8 mouse cellular contexts compared by ENCODE assay signal in genomic region chr6:52064176-52065015, GRCm38 (mm10). TPM values are rescaled to one million over a fixed set of nuclear protein-coding genes. Genes with fewer than 3 reads are reported as not detected.
A peak's percentile ranks its signal among the peaks of the same experiment; 100 is the strongest.
DNase-seq lines count a peak whose midpoint lies in the region; ATAC-seq and TF ChIP-seq lines count a peak whose summit lies in the region.

No protein-coding gene starts in this region.

- ATAC-seq in CD4-positive, CD25-positive, alpha-beta regulatory T cell, adult 4 months, result no peak

- no peak overlapping the region for H3ac ChIP-seq in myocyte (ENCODE audit: control insufficient read depth, insufficient read length)

- no peaks in the 10 kb centered on the region; the same call in 1 of the 2 replicates for H3K4me1 ChIP-seq in liver, adult 2 months (ENCODE audit: control insufficient read depth, insufficient read depth, low read length)

- H3K4me2 ChIP-seq in myocyte (ENCODE audit: low read depth), result peak overlapping the region; percentile 36

- peak; percentile 91 for DNase-seq in liver, adult 2 months (ENCODE audit: extremely low read depth, low read depth, low spot score)
- DNase-seq in liver, result no peak
- peak; percentile 12 to 30 for DNase-seq in cerebellum, postnatal 14 days
- peak; percentile 15 to 45 for DNase-seq in heart, postnatal 14 days
- DNase-seq in left cerebral cortex, adult 2 months (ENCODE audit: extremely low spot score in 1 of 2, low spot score in 2 of 2), result peak; percentile 11 to 14
- no peak for DNase-seq in thymus, postnatal 36 days

- TF ChIP-seq CTCF in liver, adult 2 months (IDR thresholded peaks at IDR 0.05; ENCODE audit: low read depth, low read length), result no peak
- no peak for TF ChIP-seq CTCF in left cerebral cortex, adult 2 months (IDR thresholded peaks at IDR 0.05)

- H3K79me2 ChIP-seq in liver, adult 2 months (ENCODE audit: control insufficient read depth, insufficient read depth, low read length), result no peaks in the 10 kb centered on the region
- H3K79me2 ChIP-seq in myocyte (ENCODE audit: control insufficient read depth, insufficient read depth), result no peaks in the 10 kb centered on the region

- peaks cover 3% of the 10 kb centered on the region; the same call in 1 of the 2 replicates for H3K27me3 ChIP-seq in liver, adult 2 months (ENCODE audit: control insufficient read depth, insufficient read depth, low read length)
- H3K27me3 ChIP-seq in myocyte (ENCODE audit: control insufficient read depth, insufficient read depth, insufficient read length), result no peaks in the 10 kb centered on the region

- H3K36me3 ChIP-seq in liver, adult 2 months (ENCODE audit: control insufficient read depth, insufficient read depth, low read length), result no peaks in the 10 kb centered on the region
- no peaks in the 10 kb centered on the region for H3K36me3 ChIP-seq in myocyte (ENCODE audit: control insufficient read depth, insufficient read depth)

- H3K4me3 ChIP-seq in liver, adult 2 months (ENCODE audit: insufficient read depth, low read depth, low read length), result no peak overlapping the region
- H3K4me3 ChIP-seq in left cerebral cortex, adult 2 months, result no peak overlapping the region
- no peak overlapping the region for H3K4me3 ChIP-seq in myocyte

- intact Hi-C loops in heart, postnatal 14 days (cut with DNase I), result no loop called here
- intact Hi-C loops in left cerebral cortex, adult 2 months (cut with DNase I), result no loop called here

- no peak overlapping the region for H3K9ac ChIP-seq in liver, adult 2 months (ENCODE audit: low read depth, low read length)

- H3K27ac ChIP-seq in liver, adult 2 months (replicated peaks; ENCODE audit: insufficient read depth, low read depth, low read length), result no peak overlapping the region
- H3K27ac ChIP-seq in left cerebral cortex, adult 2 months, result peak overlapping the region; percentile 78

- no peak for TF ChIP-seq POLR2A in liver, adult 2 months (IDR thresholded peaks at IDR 0.05; ENCODE audit: extremely low read depth, insufficient read depth, low read length)
- TF ChIP-seq POLR2A in myocyte (IDR thresholded peaks at IDR 0.05; ENCODE audit: insufficient read length, low read depth), result no peak

- 64% methylated on average over 13 of the region's 13 CpGs for WGBS in liver, adult 2 months

TF ChIP-seq in myocyte, 11 proteins besides CTCF, POLR2A, EP300 and RAD21:
- no peak for TF ChIP-seq TCF12 (IDR thresholded peaks at IDR 0.05; ENCODE audit: insufficient read depth, poor library complexity, severe bottlenecking)
- no peak for TF ChIP-seq MAX (IDR thresholded peaks at IDR 0.05; ENCODE audit: low read depth)
- TF ChIP-seq REST (IDR thresholded peaks at IDR 0.05; ENCODE audit: insufficient read depth, insufficient read length), result no peak
- no peak for TF ChIP-seq SRF (IDR thresholded peaks at IDR 0.05; ENCODE audit: control insufficient read depth, insufficient read length, low read depth)
- TF ChIP-seq POLR2AphosphoS2 (IDR thresholded peaks at IDR 0.05; ENCODE audit: insufficient read length, low read depth), result no peak
- no peak for TF ChIP-seq USF1 (IDR thresholded peaks at IDR 0.05; ENCODE audit: low read depth)
- no peak for TF ChIP-seq E2F4 (IDR thresholded peaks at IDR 0.05; ENCODE audit: insufficient read depth)
- no peak for TF ChIP-seq TCF3 (IDR thresholded peaks at IDR 0.05; ENCODE audit: insufficient read length, low read depth)
- TF ChIP-seq MYOD1 (IDR thresholded peaks at IDR 0.05; ENCODE audit: control insufficient read depth in 1 of 3, insufficient read length in 2 of 3, low read depth in 2 of 3), result no peak
- TF ChIP-seq MYOG (IDR thresholded peaks at IDR 0.05; ENCODE audit: control insufficient read depth in 1 of 3, insufficient read depth in 1 of 3, insufficient read length in 2 of 3, low read depth in 2 of 3), result no peak
- no peak for TF ChIP-seq CEBPB (IDR thresholded peaks at IDR 0.05; ENCODE audit: insufficient read depth, poor library complexity, severe bottlenecking)

RNA-seq across cellular contexts. Expression of gene Skap2, which starts 52.0 kb away (rescaled TPM):
- total RNA-seq in liver, adult 2 months (2014; rRNA removed), result 12.8 and 15.6 TPM in 2 replicates
- polyA plus RNA-seq in liver, adult 2 months (2012; rRNA removed), result 3.9 and 4.0 TPM in 2 replicates
- total RNA-seq in heart, postnatal 14 days (2021), result 10 to 100 TPM in 1 of 2 experiments, 1 to 10 TPM in 1; 7.3 to 10.4 TPM
- total RNA-seq in left cerebral cortex, adult 2 months (2021), result 10 to 100 TPM in 1 of 2 experiments, 1 to 10 TPM in 1; 8.9 to 10.5 TPM
- polyA plus RNA-seq in myocyte (2012; fragmentation: generic; extraction: Trizol), result 25.6 TPM
- polyA plus RNA-seq in CD4-positive, CD25-positive, alpha-beta regulatory T cell, adult 4 months (2017; shearing (Covaris generic)), result 10 to 100 TPM; 18.8 to 22.7 TPM

Comparison
In these comparisons a context has a peak if more than half of its experiments do, and no peak if none do; other contexts are left out.
1. DNase-seq: peak in liver, adult 2 months (single experiment), cerebellum, postnatal 14 days (2 of 2), heart, postnatal 14 days (2 of 2) and left cerebral cortex, adult 2 months (2 of 2); none in liver (single experiment) and thymus, postnatal 36 days (0 of 2).